Mouse (Mus musculus) spleen, adult 2 months (tissue): ENCODE results near the gene Apol7c.
"Not testable (repeated sequence)": the region's sequence is repeated elsewhere in the genome, so short reads cannot be mapped to it uniquely, and the experiment has no call there.

Experiments
- CTCF ChIP-seq: fragments of 200-500 bp; IDR thresholded peaks from 2 replicates; pipeline ENCODE4 v1.5.1; 2011; ENCODE audit warnings: mild to moderate bottlenecking, inconsistent platforms; ENCODE audit not compliant: insufficient read depth, insufficient read length, insufficient replicate concordance; ENCODE audit errors: extremely low read depth
- POLR2A ChIP-seq: fragments of 200-500 bp; IDR thresholded peaks from 2 replicates; pipeline ENCODE4 v1.6.1; 2011; ENCODE audit warnings: low read depth, low read length, inconsistent platforms

GRCm38 (mm10) chr15:77523186-77523843 lies 9.8 kb downstream of the Apol7c start:
- not testable (repeated sequence) for TF ChIP-seq POLR2A
- peak; percentile 5; the same call in 1 of the 2 replicates for TF ChIP-seq CTCF
